Mouse (Mus musculus): ENCODE results near the gene Snx29.

- TF ChIP-seq CTCF (IDR thresholded peaks at IDR 0.05; ENCODE audit: borderline replicate concordance, insufficient read depth, low read depth, low read length) (no peak), POLR2A (IDR thresholded peaks at IDR 0.05; ENCODE audit: borderline replicate concordance, insufficient read depth, low read length) (no peak)
Observed at GRCm38 (mm10) chr16:11567594-11567993, 244.9 kb downstream of the Snx29 start.
